Mouse (Mus musculus) spleen, postnatal 10 days (tissue): Measurements from ENCODE around the gene March6.

Source experiments
- DNase-seq, 2 experiments: peaks; one replicate each; pipeline ENCODE4 v3.0.0; 2021 to 2022; ENCODE audit warnings: low spot score in 2 of 2

Gene March6

DNA sequence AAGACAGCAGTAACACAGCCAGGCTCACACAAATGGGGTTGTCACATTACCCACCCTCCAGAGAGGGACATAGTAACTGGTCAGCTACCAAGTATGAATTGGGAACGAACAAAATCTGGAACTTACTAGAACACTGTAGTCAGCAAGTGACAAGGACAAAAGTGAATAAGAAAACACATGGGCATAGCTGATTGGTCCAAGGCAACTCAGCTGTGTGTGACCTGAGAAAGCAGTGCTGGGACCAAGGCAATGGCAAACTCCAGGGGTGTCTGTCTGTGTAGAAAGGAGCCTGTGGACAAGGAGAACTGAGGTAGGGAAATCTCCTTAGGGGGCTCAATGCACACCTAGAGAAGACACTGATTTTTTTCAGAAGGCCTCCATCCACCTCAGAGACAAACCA is 19.1 kb downstream of the March6 start:
- DNase-seq: no peak

DNA sequence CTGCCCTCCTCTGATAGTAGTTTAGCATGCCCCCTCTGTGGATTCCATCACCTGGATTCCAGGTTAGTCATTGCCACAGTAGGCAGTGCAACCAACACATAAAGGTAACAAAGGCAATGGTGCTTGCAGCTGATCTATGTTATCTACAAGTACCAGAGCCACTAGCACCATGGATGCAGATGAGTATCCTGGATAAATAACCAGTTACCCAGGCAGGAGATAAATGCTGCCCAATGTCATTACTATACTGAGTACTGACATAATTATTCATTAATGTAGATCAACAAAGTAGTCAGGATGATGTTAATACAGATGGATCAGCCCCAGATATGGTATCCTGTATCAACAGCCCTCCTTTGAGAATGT is 19.5 kb downstream of the March6 start:
- no peak for DNase-seq

DNA sequence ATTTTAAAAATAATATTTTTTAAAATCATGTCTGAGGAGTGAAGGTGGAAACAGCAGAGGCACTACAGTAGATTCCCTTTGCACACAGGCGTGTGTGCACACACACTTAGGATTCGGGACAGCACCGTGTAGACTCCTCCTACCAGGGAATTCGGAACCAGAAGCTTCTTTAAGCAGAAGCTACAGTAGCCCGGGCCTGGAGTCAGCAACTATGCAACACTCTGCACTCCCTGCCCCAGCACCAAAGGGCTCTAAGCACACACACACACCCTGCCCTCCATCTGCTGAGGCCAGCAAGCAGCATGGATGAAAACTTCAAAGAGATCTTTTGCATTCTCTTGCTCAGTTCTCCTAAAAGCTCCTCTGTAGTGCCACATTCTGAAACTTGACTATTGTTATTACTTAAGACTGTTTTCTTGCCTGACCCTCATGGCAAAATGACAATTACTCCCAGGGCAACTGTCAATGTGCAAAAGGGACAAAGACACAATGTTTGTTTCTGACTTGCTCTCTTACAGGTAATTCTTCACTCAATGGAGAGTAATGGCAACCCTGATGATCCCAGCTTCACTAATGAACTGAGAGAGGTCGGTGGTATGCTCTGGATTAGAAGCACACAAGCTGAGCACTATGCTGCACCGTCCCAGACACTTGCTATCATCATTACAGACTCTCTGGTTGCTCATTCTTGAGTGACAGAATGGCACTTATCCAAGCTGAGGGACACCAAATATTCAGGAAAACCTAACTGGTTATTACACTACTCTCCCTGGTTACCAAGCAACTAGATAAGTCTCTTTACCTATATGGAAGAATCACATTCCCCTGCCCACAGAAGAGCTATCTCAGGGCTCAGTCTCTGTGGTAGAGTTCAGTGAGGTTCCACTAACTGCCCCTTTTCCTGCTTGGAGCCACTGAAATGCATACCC is 20.1 kb downstream of the March6 start:
- no peak for DNase-seq

DNA sequence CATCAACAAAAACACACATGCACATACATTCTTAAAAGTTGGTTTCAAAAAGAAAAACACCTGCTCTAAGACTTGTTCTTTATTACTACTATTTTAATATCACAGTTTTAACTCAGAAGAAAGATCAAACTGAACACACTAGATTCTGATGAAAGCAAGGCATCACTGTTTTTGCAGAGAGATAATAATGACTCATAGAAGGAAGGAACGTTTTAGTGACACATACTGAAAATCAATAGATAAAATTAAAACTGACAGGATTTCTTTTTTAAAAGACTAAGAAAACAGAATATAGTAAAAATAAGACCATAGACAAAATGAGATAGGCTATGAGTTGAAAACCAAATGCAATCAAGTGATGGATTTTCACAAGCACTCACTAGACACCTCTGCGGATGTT is 25.8 kb downstream of the March6 start:
- DNase-seq: no peak

DNA sequence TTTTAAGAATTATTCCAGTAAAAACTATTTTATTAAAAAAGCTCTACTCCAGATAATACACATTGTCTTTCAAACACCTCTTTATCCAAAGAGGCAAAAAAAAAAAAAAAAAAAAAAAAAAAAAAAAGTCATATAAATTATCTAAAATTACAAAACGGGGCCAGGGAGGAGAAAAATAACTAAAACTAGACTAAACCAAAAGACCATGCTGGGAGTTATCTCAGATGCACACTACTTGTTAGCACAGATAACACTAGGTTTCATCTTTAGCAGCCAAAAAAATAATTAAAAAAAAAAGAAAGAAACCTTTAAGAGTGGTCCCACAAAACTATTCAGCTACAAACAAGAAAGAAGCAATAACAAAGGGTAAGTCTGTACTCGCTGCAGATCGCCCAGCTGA is 27.4 kb downstream of the March6 start:
- no peak for DNase-seq

DNA sequence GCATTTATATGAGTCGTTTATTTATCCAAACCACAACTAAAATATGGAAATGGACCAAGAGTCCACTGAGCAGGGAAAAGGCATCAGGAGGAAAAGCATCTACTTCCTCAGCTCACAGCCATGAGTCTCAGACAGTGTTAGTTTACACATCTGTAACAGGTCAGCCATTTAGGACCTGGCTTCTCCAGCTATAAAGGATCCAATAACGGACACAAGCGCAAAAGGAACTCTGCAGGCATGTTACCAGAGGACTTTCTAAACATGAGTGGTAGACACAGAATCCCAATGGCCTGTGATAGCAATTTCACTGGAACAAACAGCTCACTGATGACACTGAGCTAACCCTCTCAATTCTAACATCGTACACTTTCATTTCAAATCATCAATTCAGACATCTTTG is 27.9 kb downstream of the March6 start:
- DNase-seq: no peak

DNA sequence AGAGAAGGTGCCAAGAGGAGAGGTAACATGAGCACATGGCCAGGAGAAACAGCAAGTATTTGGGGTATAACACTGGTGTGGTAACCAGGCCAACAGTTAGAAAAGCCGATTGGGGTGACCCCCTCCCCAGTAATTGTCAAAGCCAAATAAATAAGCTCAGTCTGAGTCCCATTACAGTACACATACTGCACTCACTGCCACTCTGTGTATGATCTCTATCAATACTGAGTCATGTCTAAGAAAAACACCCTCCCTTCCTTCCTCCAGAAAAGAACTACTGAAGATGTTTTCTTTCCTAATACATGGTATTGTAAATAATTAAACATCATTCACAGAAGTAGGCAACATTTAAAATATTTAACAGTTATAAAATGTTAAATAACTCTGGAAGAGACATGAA is 28.5 kb downstream of the March6 start:
- DNase-seq: no peak

DNA sequence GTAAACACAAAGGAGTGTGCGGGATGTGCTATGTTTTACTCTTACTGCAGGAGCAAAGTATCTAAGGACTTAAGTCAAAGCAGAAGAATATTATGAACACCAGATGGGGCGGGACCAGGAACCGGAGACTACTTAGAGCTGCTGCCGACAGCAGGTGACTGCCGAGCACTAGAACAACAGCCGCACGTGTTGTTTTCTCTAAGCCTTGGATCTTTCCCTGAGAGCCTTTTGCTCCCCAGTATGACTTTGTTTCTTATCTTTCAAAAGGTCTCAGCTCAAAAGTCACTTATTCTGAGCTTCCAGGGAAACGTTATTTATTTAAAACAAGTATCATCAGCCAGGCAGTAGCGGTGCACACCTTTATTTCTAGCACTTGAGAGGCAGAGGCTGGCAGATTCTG is 36.0 kb downstream of the March6 start:
- no peak for DNase-seq

DNA sequence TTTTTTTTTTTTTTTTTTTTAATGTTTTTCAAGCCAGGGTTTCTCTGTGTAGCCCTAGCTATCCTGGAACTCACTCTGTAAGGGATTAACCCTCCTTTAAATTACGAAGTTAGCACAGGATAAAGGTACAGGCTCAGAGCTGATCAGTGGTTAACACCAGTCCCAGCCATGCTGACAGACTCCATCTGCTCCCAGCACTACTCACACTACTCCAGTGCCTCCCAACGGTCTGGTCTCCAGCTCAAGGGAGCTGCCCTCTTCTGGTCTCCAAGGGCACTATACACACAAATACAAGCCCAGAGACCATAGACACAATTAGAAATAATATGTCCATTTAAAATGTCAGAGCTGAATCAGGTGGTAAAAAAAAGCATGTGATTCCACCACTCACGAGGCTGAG is 36.5 kb downstream of the March6 start:
- no peak for DNase-seq

DNA sequence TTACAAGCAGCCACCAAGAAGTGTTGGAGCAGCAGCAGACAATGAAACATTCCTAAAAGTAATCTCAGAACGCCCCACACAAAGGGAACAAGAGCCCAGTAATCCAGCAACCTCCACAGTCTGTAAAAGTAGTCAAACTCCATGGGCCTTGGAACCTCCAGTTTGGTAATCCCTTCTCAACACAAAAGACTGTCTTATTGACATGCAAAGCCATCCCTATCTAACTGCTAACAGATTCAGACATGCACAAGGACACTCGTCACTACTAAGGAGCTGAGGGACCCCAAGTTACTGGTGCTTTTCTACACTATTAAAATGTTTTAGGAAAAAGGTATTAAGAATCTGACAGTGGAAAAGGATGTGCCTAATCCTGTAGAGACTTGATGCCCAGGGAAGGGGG is 43.4 kb downstream of the March6 start:
- DNase-seq: no peak

DNA sequence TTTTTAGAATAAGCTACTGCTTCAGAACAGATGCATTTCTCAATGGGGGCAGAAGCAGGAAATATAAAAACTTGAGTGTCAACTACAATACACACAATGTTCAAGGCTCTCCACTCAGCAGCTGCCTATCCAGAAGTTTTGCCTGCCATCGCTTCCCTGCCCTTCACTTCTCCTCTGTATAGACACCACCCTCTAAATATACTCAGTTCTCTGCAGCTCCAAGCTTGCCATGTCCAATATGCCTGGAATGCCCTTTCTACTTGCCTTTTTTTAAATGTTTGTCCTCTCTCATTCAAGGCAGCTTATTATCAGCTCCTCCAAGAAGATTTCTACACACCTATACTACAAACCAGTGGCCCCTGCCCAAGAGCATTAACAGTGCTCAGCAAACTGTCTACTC is 54.2 kb downstream of the March6 start:
- no peak for DNase-seq

DNA sequence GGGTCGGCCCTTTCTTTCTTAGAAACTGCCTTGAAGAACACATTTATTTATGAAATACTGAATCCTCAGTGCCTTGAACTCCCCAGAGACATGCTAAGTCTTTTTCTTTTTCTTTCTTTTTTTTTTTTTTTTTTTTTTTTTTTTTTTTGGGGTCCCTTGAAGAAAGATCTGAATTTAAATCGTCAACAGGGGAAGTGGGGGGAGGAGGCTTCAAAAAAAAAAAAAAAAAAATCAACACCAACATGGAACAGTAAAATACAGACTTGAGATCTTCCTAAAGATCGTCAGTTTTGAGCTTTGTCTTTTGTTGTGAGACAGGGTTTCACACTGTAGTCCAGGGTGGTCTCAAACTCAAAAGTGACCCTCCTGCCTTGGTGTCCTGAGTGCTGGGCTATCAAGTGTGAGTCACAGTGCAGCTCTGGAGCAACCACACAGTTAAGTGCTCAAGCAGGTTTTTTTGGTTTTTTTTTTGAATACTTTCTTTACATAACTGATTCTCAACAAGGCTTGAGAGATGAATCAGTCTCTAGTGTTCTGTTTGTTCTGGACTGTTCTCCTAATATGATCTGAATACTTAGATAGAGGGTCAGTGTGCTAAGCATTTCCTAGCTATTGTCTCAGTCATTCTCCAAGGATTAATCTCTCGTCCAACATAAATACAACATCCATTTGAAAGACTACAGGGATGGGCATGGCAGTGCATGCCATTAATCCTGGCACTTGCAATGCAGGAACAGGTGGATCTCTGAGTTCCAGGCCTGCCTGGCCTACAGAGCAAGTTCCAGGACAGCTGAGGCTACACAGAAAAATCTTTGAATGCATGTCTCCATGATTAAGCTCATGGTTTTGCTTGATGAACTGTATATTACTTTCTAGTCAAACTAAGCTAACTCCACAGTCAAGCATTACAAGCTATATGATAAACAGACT is 57.9 kb downstream of the March6 start:
- no peak for DNase-seq

DNA sequence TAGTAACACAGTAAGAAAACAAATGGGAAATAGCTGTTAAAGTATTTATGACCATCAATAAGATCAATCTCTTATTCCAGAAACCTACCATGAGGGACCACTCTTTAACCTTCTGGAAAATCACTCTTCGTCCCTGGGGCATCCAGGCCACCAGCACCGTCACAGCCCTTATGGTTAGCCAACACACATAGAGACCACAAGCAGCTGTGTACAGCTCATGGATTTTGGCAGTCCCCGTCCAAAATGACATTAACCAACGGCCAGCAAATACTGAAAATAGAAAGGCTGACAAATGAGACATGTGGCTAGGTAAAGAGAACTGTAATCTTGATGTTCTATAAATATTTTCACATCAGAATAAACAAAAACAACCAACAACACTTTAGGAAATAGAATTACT is 59.3 kb downstream of the March6 start:
- DNase-seq: no peak

DNA sequence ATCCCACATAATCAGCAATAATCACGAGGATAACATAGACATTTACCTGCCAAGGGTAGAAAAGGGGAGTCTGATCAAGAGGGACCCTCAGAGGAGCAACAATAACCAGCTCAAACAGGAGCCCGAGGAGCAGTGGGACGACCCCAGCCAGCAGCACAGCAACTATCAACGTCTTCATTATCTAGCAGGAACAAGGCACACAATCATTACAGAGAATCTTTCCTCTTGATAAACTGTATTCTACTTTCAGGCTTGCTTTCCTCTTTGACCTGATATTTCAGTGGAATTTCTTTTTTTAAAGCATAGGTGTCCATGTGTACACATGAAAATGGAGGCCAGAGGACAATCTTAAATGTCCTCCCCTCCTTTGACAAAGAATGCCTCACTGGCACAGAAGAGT is 61.4 kb downstream of the March6 start:
- no peak for DNase-seq

DNA sequence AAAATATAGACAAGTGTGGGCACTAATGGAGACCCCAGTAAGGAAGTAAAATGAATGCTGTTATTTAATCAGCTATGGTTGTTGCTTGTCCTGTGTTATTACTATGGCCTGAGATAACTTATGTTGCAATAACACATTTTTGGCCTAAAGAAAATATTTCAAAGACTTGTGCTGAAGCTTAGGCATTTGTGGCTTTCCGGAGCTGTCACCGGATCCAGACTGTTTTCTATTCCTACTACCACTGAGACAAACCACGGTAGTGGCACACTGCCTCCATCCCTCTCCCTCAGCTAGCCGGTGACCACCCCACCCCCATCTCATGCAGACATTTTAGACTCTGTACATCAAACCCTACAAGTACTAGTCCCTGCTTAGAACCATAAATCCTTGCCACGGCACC is 62.0 kb downstream of the March6 start:
- no peak for DNase-seq

DNA sequence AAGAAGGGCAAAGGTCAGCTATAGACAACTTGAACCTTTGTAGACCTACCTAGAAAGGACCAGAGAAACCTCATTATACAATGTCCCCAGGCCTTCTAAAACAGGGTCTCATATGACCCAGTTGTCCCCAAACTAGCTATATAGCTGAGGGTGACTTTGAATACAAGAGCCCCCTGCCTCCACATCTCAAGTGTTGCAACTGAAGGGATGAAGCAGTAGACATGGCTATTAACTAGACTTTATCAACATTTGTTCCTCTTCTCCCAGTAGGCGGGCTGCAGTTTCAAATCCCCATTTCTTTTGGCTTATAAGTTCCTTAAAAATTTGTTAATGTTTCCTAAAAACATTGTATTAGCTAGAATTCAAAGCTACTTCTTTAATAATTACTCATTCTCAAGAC is 64.1 kb downstream of the March6 start:
- no peak for DNase-seq

DNA sequence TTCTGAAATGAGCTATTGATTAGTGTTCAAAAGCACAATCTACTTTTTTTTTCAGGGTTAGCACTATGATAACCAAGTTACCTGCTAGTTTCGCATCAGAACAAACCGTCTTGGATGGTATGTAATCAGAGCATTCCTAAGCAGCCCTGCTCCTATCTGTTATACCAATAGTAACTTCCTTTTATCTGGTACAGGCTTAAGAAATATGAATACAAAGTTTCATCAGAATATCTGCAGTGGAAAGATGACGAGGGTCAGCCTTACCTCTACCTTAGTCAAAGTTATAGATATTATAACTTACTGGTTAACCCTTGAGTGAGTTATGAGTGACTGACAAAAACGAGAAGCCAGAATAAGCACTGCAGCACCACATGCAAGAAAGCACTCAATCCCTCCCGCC is 64.6 kb downstream of the March6 start:
- DNase-seq: no peak

DNA sequence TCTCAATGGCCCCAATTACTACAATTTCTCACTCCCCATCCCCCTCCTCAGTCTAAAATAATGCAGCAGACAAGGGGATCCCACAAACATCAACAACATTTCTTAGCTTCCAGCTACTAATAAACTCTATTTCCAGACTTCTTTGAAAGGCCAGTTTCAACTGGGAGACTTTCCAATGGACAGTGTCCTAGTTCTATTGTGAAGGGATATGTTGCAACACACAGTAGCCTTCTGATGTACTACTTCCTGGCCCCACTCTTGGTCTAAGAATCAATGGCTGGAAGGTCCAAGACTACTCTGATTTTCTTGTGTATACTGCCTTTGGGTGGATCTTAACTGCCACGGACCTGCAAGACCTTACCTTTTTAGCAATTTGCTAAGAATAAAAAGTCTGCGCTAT is 65.0 kb downstream of the March6 start:
- no peak for DNase-seq

DNA sequence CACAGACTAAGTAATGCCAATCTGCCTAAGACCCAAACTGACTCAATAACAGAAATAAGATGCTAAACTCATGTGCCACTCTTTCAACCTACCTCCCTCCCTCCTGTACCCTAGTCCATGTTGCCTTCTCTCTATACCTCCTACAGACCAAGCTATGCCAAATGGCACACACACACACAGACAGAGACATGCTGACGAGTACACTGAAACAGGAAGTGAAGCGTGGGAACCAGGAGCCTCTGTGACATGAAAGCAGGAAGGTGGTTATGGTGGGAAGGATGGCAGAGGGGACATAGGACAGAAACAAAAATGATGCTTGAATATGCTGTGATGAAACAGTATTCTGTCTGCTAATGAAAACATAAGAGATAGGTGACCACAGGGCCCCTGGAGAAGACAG is 70.3 kb downstream of the March6 start:
- no peak for DNase-seq

DNA sequence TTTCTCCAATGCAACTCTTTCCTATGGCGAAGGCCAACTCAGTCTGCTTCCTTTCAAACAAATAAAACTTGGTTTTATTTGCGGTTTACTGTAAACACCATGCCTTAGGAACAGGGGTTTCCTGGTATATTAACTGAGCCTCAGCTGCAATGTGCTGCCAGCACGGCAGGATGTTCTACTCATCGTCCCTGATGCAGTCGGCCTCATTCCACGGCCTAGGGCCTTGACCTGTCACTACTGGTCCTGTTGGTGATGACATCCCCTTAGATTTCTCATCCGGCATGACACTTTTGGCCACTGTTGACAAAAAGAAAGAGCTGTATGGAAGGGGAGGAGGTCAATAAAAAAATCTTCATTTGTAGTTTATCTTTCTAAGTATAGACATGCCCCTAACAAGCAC is 72.8 kb downstream of the March6 start:
- DNase-seq: no peak

DNA sequence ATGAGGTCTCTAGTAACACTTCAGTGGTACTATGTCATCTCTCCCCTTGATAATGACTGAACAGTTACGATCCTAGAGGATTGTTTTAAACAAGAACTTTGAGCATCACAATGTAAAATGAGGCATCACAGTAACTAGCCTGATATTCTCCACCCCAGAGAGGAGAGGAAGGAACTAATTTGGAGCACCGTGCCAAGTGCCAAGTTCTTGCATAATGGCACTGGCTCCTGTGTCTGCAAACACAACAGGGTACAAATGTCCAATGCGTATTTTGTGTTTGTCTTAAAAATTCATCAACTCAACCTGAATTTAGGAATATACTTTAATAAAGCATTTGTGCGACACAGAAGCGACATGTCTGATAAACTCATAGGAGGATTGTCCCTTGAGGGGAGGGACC is 74.5 kb downstream of the March6 start:
- DNase-seq: no peak

DNA sequence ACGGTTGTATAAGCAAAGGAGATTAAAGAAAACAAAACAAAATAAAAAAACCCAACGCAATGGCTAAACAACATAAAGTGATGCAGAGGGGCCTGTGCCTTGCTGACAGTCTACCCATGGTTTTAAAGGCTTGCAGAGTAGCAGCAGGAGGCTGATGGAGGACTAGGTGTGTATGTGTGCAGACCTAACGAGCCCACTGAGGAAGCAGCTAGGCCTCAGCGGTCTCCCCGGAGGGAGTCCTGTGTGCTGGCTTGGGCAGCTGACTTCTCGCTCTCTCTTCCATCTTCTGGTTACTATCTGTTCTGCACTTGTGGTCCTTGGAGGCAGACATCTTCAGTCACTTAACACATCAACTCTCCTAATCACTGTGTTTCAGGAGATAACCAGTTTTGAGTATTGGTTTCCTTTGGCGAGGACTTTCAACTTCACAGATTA is 76.0 kb downstream of the March6 start:
- no peak for DNase-seq
